Mouse (Mus musculus) stomach, postnatal 0 days (tissue): Measurements from ENCODE around the gene Apobec4. TPM values are rescaled to one million over a fixed set of nuclear protein-coding genes. Genes with fewer than 3 reads are reported as not detected.

Source experiments
- ATAC-seq: fragments of 200-750 bp; cut with Nextera tagmentation; 2 replicates; pipeline ENCODE4 v1.8.0; 2017; ENCODE audit not compliant: low FRiP score, low TSS enrichment
- DNase-seq: peaks from one replicate; pipeline ENCODE4 v3.0.0-alpha.2; 2016; ENCODE audit warnings: low spot score
- H3K27ac ChIP-seq: fragments of 300-500 bp; sonication (generic); replicated peaks from 2 replicates; pipeline ENCODE4 v1.5.1; 2014; ENCODE audit warnings: mild to moderate bottlenecking, control low read depth
- H3K27me3 ChIP-seq: fragments of 300-500 bp; sonication (generic); 2 replicates; pipeline ENCODE4 v1.6.1; 2014; ENCODE audit warnings: low read length; ENCODE audit not compliant: control insufficient read depth, insufficient read depth
- H3K36me3 ChIP-seq: fragments of 300-500 bp; sonication (generic); 2 replicates; pipeline ENCODE4 v1.6.1; 2014; ENCODE audit warnings: low read length, mixed read lengths; ENCODE audit not compliant: control insufficient read depth, insufficient read depth
- H3K4me1 ChIP-seq: fragments of 300-500 bp; sonication (generic); replicated peaks from 2 replicates; pipeline ENCODE4 v1.6.1; 2014; ENCODE audit warnings: antibody characterized with exemption; ENCODE audit not compliant: control insufficient read depth, insufficient read depth
- H3K4me2 ChIP-seq: fragments of 300-500 bp; sonication (generic); replicated peaks from 2 replicates; pipeline ENCODE4 v1.6.1; 2014; ENCODE audit warnings: low read depth, mild to moderate bottlenecking, control low read depth, moderate library complexity
- H3K4me3 ChIP-seq: fragments of 300-500 bp; sonication (generic); 2 replicates; pipeline ENCODE4 v1.5.1; 2014; ENCODE audit warnings: low read depth, low read length, control low read depth
- H3K9ac ChIP-seq: fragments of 300-500 bp; sonication (generic); 2 replicates; pipeline ENCODE4 v1.6.1; 2014; ENCODE audit warnings: mild to moderate bottlenecking, low read length, control low read depth, mixed read lengths
- H3K9me3 ChIP-seq: fragments of 300-500 bp; sonication (generic); 2 replicates; pipeline ENCODE4 v1.6.1; 2016; ENCODE audit warnings: low read length; ENCODE audit not compliant: control insufficient read depth
- CTCF ChIP-seq: IDR thresholded peaks from 2 replicates; pipeline ENCODE4 v1.5.1; 2016; ENCODE audit warnings: antibody characterized with exemption, low read depth, mild to moderate bottlenecking, moderate library complexity
- EP300 ChIP-seq: optimal IDR thresholded peaks from 2 replicates; pipeline ENCODE3; 2016; ENCODE audit warnings: antibody characterized with exemption
- WGBS: fragments of 180-500 bp; shearing (Covaris S2); extraction: QIAGEN DNeasy Blood & Tissue Kit; methylation state at CpG from one replicate; pipeline ENCODE4 v1.1.7; 2014; 5-methylcytosine and 5-hydroxymethylcytosine counted together
- polyA plus RNA-seq: library from polyadenylated mRNA; unstranded; fragments of >200 nt; fragmentation: Nextera tagmentation; extraction: Ambion mirVana; gene quantifications from 2 replicates; pipeline ENCODE4 v1.2.1, GENCODE M21; 2015

Gene Apobec4
- polyA plus RNA-seq, 1 experiment from 2014 or later: not detected

GRCm38 (mm10) chr1:152746426-152746825, 3.9 kb upstream of the Apobec4 start:
- ATAC-seq: no peak
- DNase-seq: peak; percentile 76
- no peak overlapping the region for H3K27ac ChIP-seq
- TF ChIP-seq CTCF: peak; percentile 90
- TF ChIP-seq EP300: no peak
- H3K9ac ChIP-seq: no peak overlapping the region
- H3K36me3 ChIP-seq: no peaks in the 10 kb centered on the region
- no peaks in the 10 kb centered on the region for H3K4me1 ChIP-seq
- H3K9me3 ChIP-seq: no peaks in the 10 kb centered on the region
- H3K4me2 ChIP-seq: no peak overlapping the region
- no peaks in the 10 kb centered on the region for H3K27me3 ChIP-seq
- H3K4me3 ChIP-seq: no peak overlapping the region
- 6% methylated on average over 5 of the region's 5 CpGs for WGBS

GRCm38 (mm10) chr1:152749276-152749675, 1.1 kb upstream of the Apobec4 start:
- Histone ChIP-seq H3K27ac (no peak overlapping the region), H3K4me1 (no peaks in the 10 kb centered on the region), H3K36me3 (no peaks in the 10 kb centered on the region), H3K4me2 (no peak overlapping the region), H3K4me3 (no peak overlapping the region), H3K9me3 (no peaks in the 10 kb centered on the region), H3K9ac (no peak overlapping the region), H3K27me3 (no peaks in the 10 kb centered on the region)
- TF ChIP-seq EP300 (no peak), CTCF (no peak)
- DNase-seq: no peak
- ATAC-seq: no peak
- 72% methylated on average over 9 of the region's 9 CpGs for WGBS

GRCm38 (mm10) chr1:152761791-152762190, 11.4 kb downstream of the Apobec4 start:
- H3K4me3 ChIP-seq: no peak overlapping the region
- no peak overlapping the region for H3K27ac ChIP-seq
- no peaks in the 10 kb centered on the region for H3K27me3 ChIP-seq
- no peaks in the 10 kb centered on the region for H3K9me3 ChIP-seq
- 0 out of 2 replicates have a peak, but pooled peaks cover 2% of the 10 kb centered on the region for H3K4me1 ChIP-seq
- H3K4me2 ChIP-seq: no peak overlapping the region
- 63% methylated on average over 2 of the region's 2 CpGs for WGBS
- DNase-seq (no peak), ATAC-seq (no peak)
- H3K9ac ChIP-seq: no peak overlapping the region
- TF ChIP-seq EP300 (no peak), CTCF (no peak)
- no peaks in the 10 kb centered on the region for H3K36me3 ChIP-seq

- Histone ChIP-seq H3K36me3 (0 out of 2 replicates have a peak, but pooled peaks cover 5% of the 10 kb centered on the region), H3K27ac (peak within 1 kb of the TSS; percentile 98), H3K9ac (peak within 1 kb of the TSS; percentile 99), H3K4me3 (peak within 1 kb of the TSS; percentile 99), H3K4me1 (0 out of 2 replicates have a peak, but pooled peaks cover 2% of the 10 kb centered on the region), H3K9me3 (no peaks in the 10 kb centered on the region), H3K4me2 (peak within 1 kb of the TSS; percentile 96), H3K27me3 (no peaks in the 10 kb centered on the region)
- TF ChIP-seq CTCF (peak; percentile 28; the same call in 1 of the 2 replicates), EP300 (no peak)
- ATAC-seq (peak; percentile 99), DNase-seq (peak; percentile 98)
- WGBS: 0% methylated on average over 86 of the region's 86 CpGs
Measured at GRCm38 (mm10) chr1:152766032-152766772, 15.9 kb downstream of the Apobec4 start, which contains the start of the genes Rgl1 and Arpc5. TSS of gene Rgl1 (minus strand) at chr1:152766351. TSS of gene Arpc5 (plus strand) at chr1:152766542.

GRCm38 (mm10) chr1:152766804-152767748, 16.7 kb downstream of the Apobec4 start:
- Histone ChIP-seq H3K27me3 (no peaks in the 10 kb centered on the region), H3K27ac (peak overlapping the region; percentile 98), H3K4me1 (0 out of 2 replicates have a peak, but pooled peaks cover 2% of the 10 kb centered on the region), H3K9me3 (no peaks in the 10 kb centered on the region), H3K9ac (peak overlapping the region; percentile 99), H3K4me3 (peak overlapping the region; percentile 99), H3K4me2 (peak overlapping the region; percentile 58), H3K36me3 (0 out of 2 replicates have a peak, but pooled peaks cover 5% of the 10 kb centered on the region)
- no peak for DNase-seq
- no peak for TF ChIP-seq EP300
- no peak for TF ChIP-seq CTCF
- 1% methylated on average over 57 of the region's 60 CpGs for WGBS
- ATAC-seq: peak; percentile 59; the same call in 1 of the 2 replicates
